Mouse (Mus musculus): ENCODE measurements at regions not wholly inside any gene's neighbourhood (a gene's known extent, or its start where the extent isn't known, plus 50 kb on each side); places are given as distances from the start of the nearest gene placed in this dataset.

GRCm38 (mm10) chr5:95864252-95864651 lies 88.5 kb downstream of the E330014E10Rik start:
- H3K36me3 ChIP-seq (ENCODE audit: insufficient read depth, low read length) = no peaks in the 10 kb centered on the region
- no peak overlapping the region for H3K27ac ChIP-seq (ENCODE audit: low read length)
- H3K4me3 ChIP-seq (ENCODE audit: low read length) = no peak overlapping the region
- H3K9ac ChIP-seq (replicated peaks; ENCODE audit: low read length) = no peak overlapping the region
- 79% methylated on average over 1 of the region's 1 CpGs for WGBS
- H3K27me3 ChIP-seq (ENCODE audit: insufficient read depth, low read length) = no peaks in the 10 kb centered on the region
- ATAC-seq (ENCODE audit: low FRiP score, low TSS enrichment) = no peak
- H3K9me3 ChIP-seq (ENCODE audit: low read length) = no peaks in the 10 kb centered on the region
- no peaks in the 10 kb centered on the region for H3K4me1 ChIP-seq (ENCODE audit: insufficient read depth, low read length)
- H3K4me2 ChIP-seq (replicated peaks; ENCODE audit: low read depth, low read length) = no peak overlapping the region

- Histone ChIP-seq H3K4me3 (ENCODE audit: low read length) (no peak overlapping the region), H3K4me2 (replicated peaks; ENCODE audit: low read depth, low read length) (no peak overlapping the region), H3K4me1 (ENCODE audit: insufficient read depth, low read length) (no peaks in the 10 kb centered on the region), H3K9me3 (ENCODE audit: low read length) (no peaks in the 10 kb centered on the region), H3K9ac (replicated peaks; ENCODE audit: low read length) (no peak overlapping the region), H3K27ac (ENCODE audit: low read length) (no peak overlapping the region), H3K27me3 (ENCODE audit: insufficient read depth, low read length) (no peaks in the 10 kb centered on the region), H3K36me3 (ENCODE audit: insufficient read depth, low read length) (no peaks in the 10 kb centered on the region)
- 69% methylated on average over 3 of the region's 3 CpGs for WGBS
- ATAC-seq (ENCODE audit: low FRiP score, low TSS enrichment) = peak; percentile 42; the same call in 1 of the 2 replicates
Observed at GRCm38 (mm10) chr5:95864725-95865492, 89.1 kb downstream of the E330014E10Rik start.

GRCm38 (mm10) chr5:95865516-95865915 lies 89.7 kb downstream of the E330014E10Rik start:
- WGBS = 83% methylated on average over 2 of the region's 2 CpGs
- no peak for ATAC-seq (ENCODE audit: low FRiP score, low TSS enrichment)
- Histone ChIP-seq H3K36me3 (ENCODE audit: insufficient read depth, low read length) (no peaks in the 10 kb centered on the region), H3K27me3 (ENCODE audit: insufficient read depth, low read length) (no peaks in the 10 kb centered on the region), H3K4me3 (ENCODE audit: low read length) (no peak overlapping the region), H3K27ac (ENCODE audit: low read length) (no peak overlapping the region), H3K9me3 (ENCODE audit: low read length) (no peaks in the 10 kb centered on the region), H3K4me2 (replicated peaks; ENCODE audit: low read depth, low read length) (no peak overlapping the region), H3K9ac (replicated peaks; ENCODE audit: low read length) (no peak overlapping the region), H3K4me1 (ENCODE audit: insufficient read depth, low read length) (no peaks in the 10 kb centered on the region)

- no peak overlapping the region for H3K4me3 ChIP-seq (ENCODE audit: low read length)
- H3K4me1 ChIP-seq (ENCODE audit: insufficient read depth, low read length) = no peaks in the 10 kb centered on the region
- 56% methylated on average over 4 of the region's 4 CpGs for WGBS
- no peaks in the 10 kb centered on the region for H3K36me3 ChIP-seq (ENCODE audit: insufficient read depth, low read length)
- ATAC-seq (ENCODE audit: low FRiP score, low TSS enrichment) = peak; percentile 39; the same call in 1 of the 2 replicates
- no peak overlapping the region for H3K27ac ChIP-seq (ENCODE audit: low read length)
- H3K9ac ChIP-seq (replicated peaks; ENCODE audit: low read length) = no peak overlapping the region
- H3K9me3 ChIP-seq (ENCODE audit: low read length) = no peaks in the 10 kb centered on the region
- H3K4me2 ChIP-seq (replicated peaks; ENCODE audit: low read depth, low read length) = no peak overlapping the region
- no peaks in the 10 kb centered on the region for H3K27me3 ChIP-seq (ENCODE audit: insufficient read depth, low read length)
Observed at GRCm38 (mm10) chr5:95866848-95867495, 89.8 kb upstream of the Cxcl13 start.

GRCm38 (mm10) chr5:95870336-95870845 lies 86.4 kb upstream of the Cxcl13 start:
- H3K27ac ChIP-seq (ENCODE audit: low read length) = no peak overlapping the region
- H3K4me3 ChIP-seq (ENCODE audit: low read length) = no peak overlapping the region
- peak; percentile 65; the same call in 1 of the 2 replicates for ATAC-seq (ENCODE audit: low FRiP score, low TSS enrichment)
- H3K27me3 ChIP-seq (ENCODE audit: insufficient read depth, low read length) = no peaks in the 10 kb centered on the region
- no peak overlapping the region for H3K4me2 ChIP-seq (replicated peaks; ENCODE audit: low read depth, low read length)
- H3K9me3 ChIP-seq (ENCODE audit: low read length) = no peaks in the 10 kb centered on the region
- 41% methylated on average over 3 of the region's 3 CpGs for WGBS
- no peaks in the 10 kb centered on the region for H3K36me3 ChIP-seq (ENCODE audit: insufficient read depth, low read length)
- no peaks in the 10 kb centered on the region for H3K4me1 ChIP-seq (ENCODE audit: insufficient read depth, low read length)
- no peak overlapping the region for H3K9ac ChIP-seq (replicated peaks; ENCODE audit: low read length)

GRCm38 (mm10) chr5:95874969-95875368 lies 81.8 kb upstream of the Cxcl13 start:
- no peaks in the 10 kb centered on the region for H3K27me3 ChIP-seq (ENCODE audit: insufficient read depth, low read length)
- H3K9ac ChIP-seq (replicated peaks; ENCODE audit: low read length) = no peak overlapping the region
- no peak overlapping the region for H3K4me3 ChIP-seq (ENCODE audit: low read length)
- 45% methylated on average over 5 of the region's 5 CpGs for WGBS
- no peak overlapping the region for H3K4me2 ChIP-seq (replicated peaks; ENCODE audit: low read depth, low read length)
- no peaks in the 10 kb centered on the region for H3K4me1 ChIP-seq (ENCODE audit: insufficient read depth, low read length)
- H3K36me3 ChIP-seq (ENCODE audit: insufficient read depth, low read length) = no peaks in the 10 kb centered on the region
- ATAC-seq (ENCODE audit: low FRiP score, low TSS enrichment) = 0 out of 2 replicates have a peak, but pooled peaks have one; percentile 27
- no peaks in the 10 kb centered on the region for H3K9me3 ChIP-seq (ENCODE audit: low read length)
- H3K27ac ChIP-seq (ENCODE audit: low read length) = no peak overlapping the region

- H3K9me3 ChIP-seq (ENCODE audit: low read length) = no peaks in the 10 kb centered on the region
- H3K36me3 ChIP-seq (ENCODE audit: insufficient read depth, low read length) = no peaks in the 10 kb centered on the region
- no peak overlapping the region for H3K4me3 ChIP-seq (ENCODE audit: low read length)
- H3K4me2 ChIP-seq (replicated peaks; ENCODE audit: low read depth, low read length) = no peak overlapping the region
- H3K9ac ChIP-seq (replicated peaks; ENCODE audit: low read length) = no peak overlapping the region
- peak; percentile 51; the same call in 1 of the 2 replicates for ATAC-seq (ENCODE audit: low FRiP score, low TSS enrichment)
- H3K27me3 ChIP-seq (ENCODE audit: insufficient read depth, low read length) = no peaks in the 10 kb centered on the region
- H3K27ac ChIP-seq (ENCODE audit: low read length) = no peak overlapping the region
- no peaks in the 10 kb centered on the region for H3K4me1 ChIP-seq (ENCODE audit: insufficient read depth, low read length)
Observed at GRCm38 (mm10) chr5:95880914-95881313, 75.8 kb upstream of the Cxcl13 start.
